Mouse (Mus musculus) ES-Bruce4 (cell line): ENCODE measurements around the gene Igf1r. TPM values are rescaled to one million over a fixed set of nuclear protein-coding genes. Genes with fewer than 3 reads are reported as not detected.

Experiments used
- H3K27ac ChIP-seq: 2 replicates; pipeline ENCODE4 v1.5.1; 2012; ENCODE audit warnings: low read length, inconsistent platforms; ENCODE audit not compliant: insufficient read depth
- H3K27me3 ChIP-seq: 2 replicates; pipeline ENCODE4 v1.6.1; 2012; ENCODE audit warnings: mild to moderate bottlenecking, low read length, inconsistent platforms; ENCODE audit not compliant: control insufficient read depth, poor library complexity, insufficient read depth, severe bottlenecking
- H3K36me3 ChIP-seq: 2 replicates; pipeline ENCODE4 v1.6.1; 2012; ENCODE audit warnings: inconsistent platforms, mild to moderate bottlenecking, low read length, moderate library complexity; ENCODE audit not compliant: control insufficient read depth, poor library complexity, insufficient read depth, severe bottlenecking
- H3K4me1 ChIP-seq: one replicate; pipeline ENCODE4 v1.8.1; 2011; ENCODE audit warnings: low read length; ENCODE audit not compliant: control insufficient read depth, insufficient read depth
- H3K4me3 ChIP-seq: 2 replicates; pipeline ENCODE4 v1.5.1; 2011; ENCODE audit warnings: low read depth, mild to moderate bottlenecking, low read length
- H3K9ac ChIP-seq: 2 replicates; pipeline ENCODE4 v1.6.1; 2012; ENCODE audit warnings: low read depth, mild to moderate bottlenecking, inconsistent platforms; ENCODE audit not compliant: poor library complexity, severe bottlenecking
- H3K9me3 ChIP-seq: replicated peaks from 2 replicates; pipeline ENCODE4 v1.6.1; 2012; ENCODE audit warnings: mild to moderate bottlenecking, low read length, inconsistent platforms; ENCODE audit not compliant: control insufficient read depth, poor library complexity, insufficient read depth, severe bottlenecking
- CTCF ChIP-seq: IDR thresholded peaks from one replicate; pipeline ENCODE4 v1.8.1; 2011; ENCODE audit warnings: low read depth, low read length
- EP300 ChIP-seq: IDR thresholded peaks from 2 replicates; pipeline ENCODE4 v1.6.1; 2011; ENCODE audit warnings: low read depth, low read length; ENCODE audit not compliant: insufficient read depth
- POLR2A ChIP-seq: IDR thresholded peaks from one replicate; pipeline ENCODE4 v1.8.1; 2011; ENCODE audit warnings: low read length; ENCODE audit not compliant: insufficient read depth
- polyA plus RNA-seq: library from polyadenylated mRNA; stranded (reverse); fragments of >200 nt; gene quantifications from 2 replicates; pipeline ENCODE4 v1.2.4, GENCODE M21; 2011; ENCODE audit warnings: low read depth; ENCODE audit not compliant: missing spikeins, insufficient read depth, insufficient read length

Gene Igf1r
- polyA plus RNA-seq, 1 experiment: 58.4 TPM

DNA sequence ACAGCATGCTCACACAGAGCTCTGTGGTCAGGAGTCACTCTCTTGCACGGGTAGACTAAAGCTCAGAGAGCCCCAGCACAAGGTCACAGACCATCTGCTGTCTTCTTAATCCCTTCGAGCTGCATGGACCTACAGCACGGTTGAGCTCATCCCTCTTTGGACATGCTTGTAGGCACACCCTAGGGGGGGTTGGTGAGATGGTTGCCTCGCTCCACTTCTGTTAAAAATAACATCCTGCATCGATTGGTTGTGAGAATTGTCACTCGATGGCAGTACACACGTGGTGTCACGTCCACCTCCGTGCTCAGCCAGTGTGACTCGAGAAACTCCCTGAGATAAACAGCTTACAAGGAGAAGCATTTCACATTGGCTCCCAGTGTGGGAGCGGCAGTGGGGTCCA is 266.3 kb downstream of the Igf1r start:
- Histone ChIP-seq H3K4me1 (no peaks in the 10 kb centered on the region), H3K4me3 (no peak overlapping the region), H3K9me3 (no peaks in the 10 kb centered on the region), H3K27me3 (no peaks in the 10 kb centered on the region), H3K27ac (no peak overlapping the region), H3K9ac (no peak overlapping the region), H3K36me3 (no peaks in the 10 kb centered on the region; the same call in 1 of the 2 replicates)
- TF ChIP-seq POLR2A (no peak), CTCF (no peak), EP300 (no peak)

GRCm38 (mm10) chr7:68221677-68222230 is 269.1 kb downstream of the Igf1r start:
- Histone ChIP-seq H3K4me1 (no peaks in the 10 kb centered on the region), H3K9ac (no peak overlapping the region), H3K27me3 (no peaks in the 10 kb centered on the region), H3K9me3 (no peaks in the 10 kb centered on the region), H3K36me3 (no peaks in the 10 kb centered on the region), H3K4me3 (no peak overlapping the region), H3K27ac (no peak overlapping the region)
- TF ChIP-seq EP300: no peak
- no peak for TF ChIP-seq POLR2A

GRCm38 (mm10) chr7:68223356-68223808 is 270.8 kb downstream of the Igf1r start:
- no peaks in the 10 kb centered on the region for H3K27me3 ChIP-seq
- no peaks in the 10 kb centered on the region for H3K36me3 ChIP-seq
- no peaks in the 10 kb centered on the region for H3K9me3 ChIP-seq
- TF ChIP-seq POLR2A: no peak
- TF ChIP-seq CTCF: no peak
- TF ChIP-seq EP300: no peak
- peaks cover 3% of the 10 kb centered on the region for H3K4me1 ChIP-seq
- H3K27ac ChIP-seq: no peak overlapping the region
- H3K4me3 ChIP-seq: no peak overlapping the region
- H3K9ac ChIP-seq: no peak overlapping the region

DNA sequence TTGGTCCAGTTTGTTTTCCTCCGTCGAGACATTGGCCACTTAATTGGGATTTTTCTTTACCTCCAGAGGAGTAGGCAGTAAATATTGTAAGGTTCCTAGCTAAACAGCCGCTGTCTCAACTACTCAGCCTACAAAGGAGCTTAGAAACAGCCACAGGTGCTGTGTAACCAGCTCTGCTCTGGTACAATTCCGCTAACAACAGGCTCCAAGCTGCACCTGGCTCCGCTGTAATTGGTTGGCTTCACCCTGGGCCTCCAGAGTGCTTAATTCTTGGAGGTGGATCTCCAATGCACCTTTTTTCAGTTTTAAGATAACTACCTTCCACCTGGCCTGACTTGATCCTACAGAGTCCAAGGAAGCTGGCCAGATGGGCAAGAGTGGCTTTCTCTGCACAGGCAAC is 271.4 kb downstream of the Igf1r start:
- H3K4me3 ChIP-seq: no peak overlapping the region
- no peak for TF ChIP-seq EP300
- H3K27ac ChIP-seq: no peak overlapping the region
- no peak overlapping the region for H3K9ac ChIP-seq
- H3K36me3 ChIP-seq: no peaks in the 10 kb centered on the region
- H3K4me1 ChIP-seq: peaks cover 3% of the 10 kb centered on the region
- no peaks in the 10 kb centered on the region for H3K9me3 ChIP-seq
- no peaks in the 10 kb centered on the region for H3K27me3 ChIP-seq

DNA sequence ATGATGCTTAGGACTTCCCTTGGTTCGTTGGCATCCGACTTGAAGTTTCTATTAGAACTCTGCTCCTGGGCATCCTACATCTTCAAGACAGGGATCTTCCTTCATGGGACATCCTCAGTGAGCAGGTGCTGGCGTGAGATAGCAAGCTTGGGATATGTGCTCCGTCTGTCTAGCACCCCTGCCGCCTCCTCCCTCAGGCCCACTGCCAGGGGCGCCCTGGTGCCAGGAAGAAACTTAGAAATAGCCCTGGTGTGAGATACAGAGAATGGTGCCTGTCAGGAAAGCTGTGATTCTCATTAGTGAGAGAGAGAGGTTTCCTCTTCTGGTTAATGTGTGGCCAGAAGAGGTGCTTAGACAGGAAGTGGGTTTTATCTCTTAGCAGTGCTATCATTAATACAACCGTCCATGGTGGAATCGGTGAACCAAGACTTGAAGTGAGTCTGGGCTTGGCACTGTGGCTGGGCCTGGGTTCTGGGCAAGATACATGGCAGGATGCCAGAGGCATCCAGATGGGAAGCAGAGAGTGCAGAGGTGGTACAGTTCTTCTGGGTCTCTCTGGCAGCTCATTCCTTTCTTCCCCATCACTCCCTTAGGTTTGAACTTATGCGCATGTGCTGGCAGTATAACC is 272.9 kb downstream of the Igf1r start:
- TF ChIP-seq EP300: no peak
- no peak for TF ChIP-seq POLR2A
- TF ChIP-seq CTCF: no peak

GRCm38 (mm10) chr7:68227021-68227420 is 274.4 kb downstream of the Igf1r start:
- H3K36me3 ChIP-seq: no peaks in the 10 kb centered on the region
- TF ChIP-seq POLR2A (no peak), EP300 (no peak), CTCF (no peak)

More for the DNA sequence above, 272.9 kb downstream of the Igf1r start:
- H3K4me3 ChIP-seq: no peak overlapping the region
- H3K27me3 ChIP-seq: no peaks in the 10 kb centered on the region
- no peaks in the 10 kb centered on the region for H3K36me3 ChIP-seq
- no peak overlapping the region for H3K27ac ChIP-seq
- no peak overlapping the region for H3K9ac ChIP-seq
- H3K9me3 ChIP-seq: no peaks in the 10 kb centered on the region
- H3K4me1 ChIP-seq: peaks cover 3% of the 10 kb centered on the region

More at GRCm38 (mm10) chr7:68227021-68227420, 274.4 kb downstream of the Igf1r start:
- H3K4me1 ChIP-seq: peaks cover 3% of the 10 kb centered on the region
- H3K4me3 ChIP-seq: no peak overlapping the region
- H3K9me3 ChIP-seq: no peaks in the 10 kb centered on the region
- no peak overlapping the region for H3K27ac ChIP-seq
- H3K9ac ChIP-seq: no peak overlapping the region
- no peaks in the 10 kb centered on the region for H3K27me3 ChIP-seq
